Mouse (Mus musculus) myocyte (in vitro differentiated cells): ENCODE data around the gene Whrn.
A peak's percentile ranks its signal among the peaks of the same experiment; 100 is the strongest.

Source experiments
- CEBPB ChIP-seq: IDR thresholded peaks from 2 replicates; pipeline ENCODE4 v1.6.1; 2011; ENCODE audit warnings: mild to moderate bottlenecking, moderate library complexity; ENCODE audit not compliant: poor library complexity, insufficient read depth, severe bottlenecking
- E2F4 ChIP-seq: IDR thresholded peaks from one replicate; pipeline ENCODE4 v1.6.1; 2011; ENCODE audit warnings: mild to moderate bottlenecking, control low read depth, moderate library complexity; ENCODE audit not compliant: insufficient read depth
- MAX ChIP-seq: IDR thresholded peaks from one replicate; pipeline ENCODE4 v1.6.1; 2011; ENCODE audit warnings: low read depth, mild to moderate bottlenecking, control low read depth
- MYOD1 ChIP-seq, 3 experiments: IDR thresholded peaks; one replicate each; pipeline ENCODE4 v1.6.1; 2011; ENCODE audit warnings: control low read depth in 2 of 3, low read depth in 2 of 3, mild to moderate bottlenecking in 2 of 3, moderate library complexity in 1 of 3; ENCODE audit not compliant: insufficient read length in 2 of 3, control insufficient read depth in 1 of 3
- MYOG ChIP-seq, 3 experiments: IDR thresholded peaks; one replicate each; pipeline ENCODE4 v1.6.1; 2011; ENCODE audit warnings: control low read depth in 2 of 3, low read depth in 2 of 3, mild to moderate bottlenecking in 2 of 3; ENCODE audit not compliant: insufficient read length in 2 of 3, control insufficient read depth in 1 of 3, insufficient read depth in 1 of 3
- POLR2A ChIP-seq: IDR thresholded peaks from one replicate; pipeline ENCODE4 v1.6.1; 2011; ENCODE audit warnings: low read depth, mild to moderate bottlenecking, control low read depth, moderate library complexity; ENCODE audit not compliant: insufficient read length
- POLR2AphosphoS2 ChIP-seq: IDR thresholded peaks from one replicate; pipeline ENCODE4 v1.6.1; 2011; ENCODE audit warnings: low read depth, control low read depth; ENCODE audit not compliant: insufficient read length
- TCF12 ChIP-seq: IDR thresholded peaks from one replicate; pipeline ENCODE4 v1.6.1; 2011; ENCODE audit warnings: mild to moderate bottlenecking, control low read depth; ENCODE audit not compliant: poor library complexity, insufficient read depth, severe bottlenecking
- USF1 ChIP-seq: IDR thresholded peaks from one replicate; pipeline ENCODE4 v1.6.1; 2011; ENCODE audit warnings: low read depth, mild to moderate bottlenecking, control low read depth, moderate library complexity

DNA sequence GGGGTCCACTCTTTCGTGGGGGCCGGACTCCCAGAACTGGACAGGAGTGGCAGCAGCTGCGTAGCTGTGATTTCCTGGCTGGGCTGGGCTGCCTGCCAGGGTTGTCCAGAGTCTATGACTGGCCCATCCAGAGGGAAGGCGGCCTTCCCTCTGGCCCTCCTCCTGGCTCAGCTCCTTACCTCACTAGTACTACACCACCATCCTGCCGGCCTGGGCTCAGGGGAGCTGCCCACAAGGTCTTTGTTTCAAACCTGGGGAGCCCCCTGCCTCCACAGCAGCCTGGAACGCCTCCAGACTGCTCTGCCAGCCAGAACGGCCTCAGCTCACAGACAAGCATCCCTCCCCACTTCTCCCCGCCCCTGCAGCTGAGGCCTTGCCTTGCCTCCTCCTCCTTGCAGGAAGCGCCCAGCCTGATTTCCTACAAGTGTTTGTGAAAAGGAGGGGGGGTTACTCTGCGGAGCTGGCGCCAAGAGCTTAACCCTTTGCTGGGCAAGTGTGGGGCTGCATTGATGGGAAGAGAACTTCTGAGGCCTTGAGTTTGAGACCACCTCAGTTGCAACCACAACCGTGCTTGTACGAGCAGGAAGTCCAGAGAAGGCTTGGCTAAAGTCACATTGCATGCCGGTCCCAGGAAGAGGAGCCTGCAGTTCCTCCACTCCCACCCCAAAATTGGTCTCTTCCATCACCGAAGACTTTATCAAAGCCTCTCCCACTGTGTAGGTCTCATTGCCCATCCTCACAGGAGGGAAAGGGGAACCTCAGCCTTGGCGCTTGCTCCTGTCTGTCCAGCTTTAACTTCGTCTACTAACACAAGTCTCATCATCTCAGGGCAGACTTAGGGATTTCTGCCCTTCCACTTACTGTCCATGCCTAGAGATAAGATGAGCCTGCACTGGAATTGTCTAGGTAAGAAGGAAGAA, 92.5 kb downstream of the Whrn start, which contains the start of gene Akna:
- TF ChIP-seq POLR2A: peak; percentile 47
- TF ChIP-seq CEBPB: no peak
- TF ChIP-seq POLR2AphosphoS2: peak; percentile 63
- no peak for TF ChIP-seq USF1
- TF ChIP-seq TCF12: no peak
- TF ChIP-seq MAX: no peak
- TF ChIP-seq MYOD1 (IDR thresholded peaks at IDR 0.05; ENCODE audit: control insufficient read depth in 1 of 3, insufficient read length in 2 of 3, low read depth in 2 of 3): peak in 2 of 3 experiments; percentile 37 to 77
- peak in 2 of 3 experiments; percentile 16 to 60 for TF ChIP-seq MYOG (IDR thresholded peaks at IDR 0.05; ENCODE audit: control insufficient read depth in 1 of 3, insufficient read depth in 1 of 3, insufficient read length in 2 of 3, low read depth in 2 of 3)
- no peak for TF ChIP-seq E2F4
